Mouse (Mus musculus): Measurements from ENCODE around the gene Pak2.

Pak2 gene

GRCm38 (mm10) chr16:32002509-32003477 lies 76.3 kb downstream of the Pak2 start, which contains the start of gene Senp5:
Gene Senp5, minus strand, starts transcription at chr16:32003287.
- in situ Hi-C loops (cut with MboI, MseI) = no loop called here

- in situ Hi-C loops (cut with MboI, MseI) = no loop called here
These were observed 82.8 kb downstream of the Pak2 start for GRCm38 (mm10) chr16:31996371-31996770.

GRCm38 (mm10) chr16:31993946-31994345 lies 85.2 kb downstream of the Pak2 start:
- in situ Hi-C loops (cut with MboI, MseI) = no loop called here

GRCm38 (mm10) chr16:31993195-31993594 lies 85.9 kb downstream of the Pak2 start:
- in situ Hi-C loops (cut with MboI, MseI) = no loop called here

GRCm38 (mm10) chr16:31992039-31992438 lies 87.1 kb downstream of the Pak2 start:
- in situ Hi-C loops (cut with MboI, MseI) = no loop called here

- in situ Hi-C loops (cut with MboI, MseI) = no loop called here
These were observed 98.2 kb downstream of the Pak2 start for GRCm38 (mm10) chr16:31980946-31981345.

GRCm38 (mm10) chr16:31979501-31979900 lies 99.6 kb downstream of the Pak2 start:
- in situ Hi-C loops (cut with MboI, MseI) = no loop called here

GRCm38 (mm10) chr16:31975258-31975657 lies 103.9 kb downstream of the Pak2 start:
- in situ Hi-C loops (cut with MboI, MseI) = no loop called here
